Mouse (Mus musculus) CD4-positive, CD25-positive, alpha-beta regulatory T cell, adult 9 weeks (primary cell): Measurements from ENCODE around the gene Serpinb13. TPM values are rescaled to one million over a fixed set of nuclear protein-coding genes. Genes with fewer than 3 reads are reported as not detected.

Experiments used
- polyA plus RNA-seq: library from polyadenylated mRNA; unstranded; fragments of 100-300 nt; shearing (Covaris generic); gene quantifications from one replicate; pipeline ENCODE4 v1.2.1, GENCODE M21; 2017

The Serpinb13 gene
- polyA plus RNA-seq, result not detected

DNA sequence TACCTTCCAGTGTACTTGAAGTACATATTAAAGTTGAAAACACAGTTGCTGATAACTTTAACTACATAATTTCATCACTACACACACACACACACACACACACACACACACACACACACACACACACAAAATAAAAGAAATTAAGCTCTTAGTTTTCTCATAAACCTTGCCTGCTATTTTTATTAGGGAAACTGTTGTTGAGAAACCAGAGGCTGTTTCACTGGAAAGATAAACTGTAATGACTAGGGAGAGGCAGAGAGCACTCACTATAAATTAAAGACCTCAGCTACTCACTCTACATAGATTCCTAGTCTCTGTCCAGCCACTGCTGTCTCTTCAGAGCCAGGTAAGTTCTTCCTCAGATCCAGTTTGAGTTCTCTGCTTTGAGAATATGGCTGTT lies at the start of gene Serpinb13:
Gene Serpinb13, plus strand, starts transcription at position 301 of the 400 bp plus-strand sequence.

DNA sequence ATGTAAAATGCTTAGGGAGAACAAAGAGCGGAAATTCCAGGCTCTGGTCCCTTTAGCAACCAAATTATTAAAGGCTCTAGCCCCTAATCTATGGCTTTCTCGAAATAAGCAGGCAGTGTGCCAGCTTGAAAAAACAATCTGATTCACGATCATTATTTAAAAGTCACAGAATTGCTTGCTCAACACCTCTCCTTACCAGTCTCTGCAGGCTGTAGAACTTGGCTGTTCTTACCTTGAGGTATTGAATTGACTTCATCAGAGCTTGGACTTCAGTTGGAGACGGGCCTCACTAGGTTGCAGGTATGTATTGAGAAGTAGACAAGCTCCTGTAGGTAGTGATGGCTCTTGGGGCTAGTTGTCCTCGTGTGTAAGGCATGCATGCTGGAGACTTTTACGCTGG lies 46.5 kb upstream of the Serpinb13 start, which contains the start of gene Serpinb12:
Gene Serpinb12, plus strand, starts transcription at position 185 of the 400 bp plus-strand sequence.

Other genes starting within 250 kb of the Serpinb13 start
- gene Kdsr, start 221.3 kb upstream of the Serpinb13 start, polyA plus RNA-seq, result 36.0 TPM
- 124 TPM for gene Vps4b, start 184.3 kb upstream of the Serpinb13 start, polyA plus RNA-seq
- gene Serpinb5, start 119.8 kb upstream of the Serpinb13 start, polyA plus RNA-seq, result not detected
- not detected for gene Serpinb12, start 46.5 kb upstream of the Serpinb13 start, polyA plus RNA-seq
- not detected for gene Serpinb3a, start 71.3 kb downstream of the Serpinb13 start, polyA plus RNA-seq
- not detected for gene Serpinb3d, start 102.5 kb downstream of the Serpinb13 start, polyA plus RNA-seq